Mouse (Mus musculus) stomach, postnatal 0 days (tissue): ENCODE results near the gene Twf2.

ENCODE experiments used
- CTCF ChIP-seq: IDR thresholded peaks from 2 replicates; pipeline ENCODE4 v1.5.1; 2016; ENCODE audit warnings: antibody characterized with exemption, low read depth, mild to moderate bottlenecking, moderate library complexity
- EP300 ChIP-seq: optimal IDR thresholded peaks from 2 replicates; pipeline ENCODE3; 2016; ENCODE audit warnings: antibody characterized with exemption

- TF ChIP-seq CTCF (no peak), EP300 (no peak)
Observed at GRCm38 (mm10) chr9:106158037-106158491, 44.8 kb upstream of the Twf2 start, which contains the start of gene Glyctk.
